Mouse (Mus musculus) ovary, postnatal 10 days (tissue): ENCODE results near the gene Ano3.
"Not testable (repeated sequence)": the region's sequence is repeated elsewhere in the genome, so short reads cannot be mapped to it uniquely, and the experiment has no call there.

Experiments
- DNase-seq: peaks from one replicate; pipeline ENCODE4 v3.0.0; 2022; ENCODE audit warnings: low spot score

The Ano3 gene

GRCm38 (mm10) chr2:110950823-110951222 is at the start of gene Ano3:
Gene Ano3, minus strand, starts transcription at chr2:110950923.
- DNase-seq, result not testable (repeated sequence)

GRCm38 (mm10) chr2:110990071-110990470 is 39.3 kb upstream of the Ano3 start:
- no peak for DNase-seq

GRCm38 (mm10) chr2:110989539-110989938 is 38.8 kb upstream of the Ano3 start:
- DNase-seq, result no peak

GRCm38 (mm10) chr2:110985853-110986271 is 35.1 kb upstream of the Ano3 start:
- DNase-seq, result no peak

- no peak for DNase-seq
Observed at GRCm38 (mm10) chr2:110981733-110982132, 31.0 kb upstream of the Ano3 start.

- DNase-seq, result no peak
Observed at GRCm38 (mm10) chr2:110979610-110980009, 28.9 kb upstream of the Ano3 start.

- DNase-seq, result no peak
Observed at GRCm38 (mm10) chr2:110976871-110977270, 26.1 kb upstream of the Ano3 start.

GRCm38 (mm10) chr2:110970158-110970557 is 19.4 kb upstream of the Ano3 start:
- no peak for DNase-seq

GRCm38 (mm10) chr2:110965398-110965797 is 14.7 kb upstream of the Ano3 start:
- no peak for DNase-seq

GRCm38 (mm10) chr2:110950432-110950803 is 305 bp downstream of the Ano3 start:
- no peak for DNase-seq

GRCm38 (mm10) chr2:110949679-110950431 is 868 bp downstream of the Ano3 start:
- DNase-seq, result no peak

GRCm38 (mm10) chr2:110945171-110945570 is 5.6 kb downstream of the Ano3 start:
- no peak for DNase-seq

GRCm38 (mm10) chr2:110935691-110936090 is 15.0 kb downstream of the Ano3 start:
- no peak for DNase-seq

- no peak for DNase-seq
Observed at GRCm38 (mm10) chr2:110929126-110929525, 21.6 kb downstream of the Ano3 start.

- no peak for DNase-seq
Observed at GRCm38 (mm10) chr2:110909506-110909905, 41.2 kb downstream of the Ano3 start.

GRCm38 (mm10) chr2:110906473-110906872 is 44.2 kb downstream of the Ano3 start:
- DNase-seq, result no peak

GRCm38 (mm10) chr2:110896477-110897270 is 54.0 kb downstream of the Ano3 start:
- no peak for DNase-seq

- no peak for DNase-seq
Observed at GRCm38 (mm10) chr2:110871650-110872049, 79.1 kb downstream of the Ano3 start.

- no peak for DNase-seq
Observed at GRCm38 (mm10) chr2:110865584-110865983, 85.1 kb downstream of the Ano3 start.

- no peak for DNase-seq
Observed at GRCm38 (mm10) chr2:110863376-110863775, 87.3 kb downstream of the Ano3 start.

GRCm38 (mm10) chr2:110839559-110840243 is 111.0 kb downstream of the Ano3 start:
- no peak for DNase-seq

GRCm38 (mm10) chr2:110816189-110816588 is 134.5 kb downstream of the Ano3 start:
- no peak for DNase-seq

GRCm38 (mm10) chr2:110814964-110815363 is 135.8 kb downstream of the Ano3 start:
- DNase-seq, result no peak
